Mouse (Mus musculus): ENCODE measurements around the gene Ptrhd1. TPM values are rescaled to one million over a fixed set of nuclear protein-coding genes. Genes with fewer than 3 reads are reported as not detected.

Gene Ptrhd1
- 4.6 and 5.8 TPM in 2 replicates for total RNA-seq (2012; rRNA removed)

DNA sequence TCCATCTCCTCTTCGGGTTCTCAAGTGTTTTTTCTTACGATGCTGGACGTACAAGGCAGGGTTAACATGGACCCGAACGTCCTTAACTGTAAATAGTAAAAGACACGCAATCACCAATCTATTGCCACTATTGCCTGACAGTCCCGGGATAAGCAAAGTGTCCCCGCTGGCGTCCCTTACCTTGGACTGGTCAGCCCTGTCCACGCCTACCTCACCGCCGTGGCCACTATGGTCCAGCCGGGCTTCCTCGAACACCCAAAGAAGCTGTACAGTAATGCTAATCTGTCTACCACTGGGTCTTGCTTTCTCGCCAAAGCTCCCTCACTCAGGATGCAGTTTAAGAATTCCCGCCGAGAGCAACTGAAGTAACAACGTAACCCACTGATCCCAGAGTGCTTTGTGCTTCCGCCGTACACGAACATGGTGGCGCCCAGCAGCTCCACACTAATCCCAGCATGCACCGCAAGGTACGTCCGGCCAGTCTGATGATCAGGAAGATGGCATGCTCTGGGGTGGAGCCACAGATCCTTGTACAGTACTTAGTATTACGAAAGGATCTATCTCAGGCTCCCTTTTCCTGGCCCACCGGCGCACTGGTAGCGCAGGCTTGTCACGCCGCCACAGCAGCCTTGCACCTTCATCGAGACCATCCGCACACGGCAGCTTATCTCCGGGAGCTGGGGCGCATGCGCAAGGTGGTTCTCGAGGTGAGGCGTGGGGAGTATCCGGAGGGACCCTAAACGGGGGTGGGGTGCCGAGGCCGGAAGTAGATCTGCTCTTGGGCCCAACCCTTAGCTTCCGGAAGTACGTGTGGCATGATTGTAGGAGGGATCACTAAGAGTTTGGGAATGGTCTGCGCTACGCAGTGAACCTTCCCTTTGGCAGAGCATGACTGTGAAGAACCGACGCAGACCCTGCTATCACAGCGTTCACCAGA lies at the start of gene Ptrhd1, which contains the start of gene Cenpo:
Gene Ptrhd1 (plus strand): TSS at position 456 of the 937 bp plus-strand sequence.
Gene Cenpo (minus strand): TSS at position 723 of the 937 bp plus-strand sequence.
- Histone ChIP-seq H3K36me3 (ENCODE audit: control insufficient read depth, insufficient read depth, low read length, poor library complexity, severe bottlenecking) (peaks cover 7% of the 10 kb centered on the region; the same call in 1 of the 2 replicates), H3K4me3 (ENCODE audit: insufficient read depth in 1 of 2, low read depth in 1 of 2, low read length in 2 of 2, poor library complexity in 1 of 2, severe bottlenecking in 1 of 2) (peak within 1 kb of the TSS; percentile 78 to 89), H3K27ac (ENCODE audit: insufficient read depth, low read depth, low read length, poor library complexity, severe bottlenecking) (peak within 1 kb of the TSS; percentile 98), H3K9me3 (ENCODE audit: control insufficient read depth, insufficient read depth, low read depth, low read length) (no peaks in the 10 kb centered on the region), H3K9ac (ENCODE audit: insufficient read depth, low read depth, low read length, poor library complexity, severe bottlenecking) (peak within 1 kb of the TSS; percentile 97), H3K4me1 (ENCODE audit: control insufficient read depth in 2 of 2, insufficient read depth in 2 of 2, low read length in 2 of 2, poor library complexity in 1 of 2) (peaks cover 3 to 4% of the 10 kb centered on the region in 2 experiments; a peak in 2 of 4 replicates)
- TF ChIP-seq HCFC1 (IDR thresholded peaks at IDR 0.05; ENCODE audit: borderline replicate concordance, insufficient read depth, low read length) (peak; percentile 94), ZNF384 (IDR thresholded peaks at IDR 0.05; ENCODE audit: low read depth, low read length) (no peak), CHD2 (IDR thresholded peaks at IDR 0.05; ENCODE audit: low read depth, low read length) (no peak), ZC3H11A (IDR thresholded peaks at IDR 0.05; ENCODE audit: borderline replicate concordance, low read depth, low read length) (no peak)
- peak; percentile 97 for DNase-seq (ENCODE audit: low read depth, low spot score)
- in situ Hi-C loops (cut with MboI; ENCODE audit: low sequenced_read_pairs in 2 of 2, unreplicated experiment in 2 of 2) = no loop called here

DNA sequence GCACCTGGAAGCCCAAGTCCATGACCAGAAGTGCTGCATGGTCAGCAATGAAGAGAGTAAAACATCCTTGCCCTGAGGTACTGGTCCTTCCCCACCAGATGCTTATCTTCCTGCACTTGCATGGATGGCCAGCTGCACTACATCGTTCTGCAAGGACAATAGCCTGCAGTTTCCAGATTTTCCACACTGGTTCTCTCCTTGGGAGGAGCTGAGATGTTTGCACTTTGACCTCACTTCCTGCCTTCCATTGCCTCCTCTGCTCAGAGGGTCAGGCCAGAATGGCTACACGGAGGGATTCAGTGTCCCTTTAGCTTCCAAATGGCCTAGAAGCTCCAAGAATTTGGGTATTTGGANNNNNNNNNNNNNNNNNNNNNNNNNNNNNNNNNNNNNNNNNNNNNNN lies 49.2 kb upstream of the Ptrhd1 start:
- H3K9me3 ChIP-seq (ENCODE audit: control insufficient read depth, insufficient read depth, low read depth, low read length) = no peaks in the 10 kb centered on the region
- H3K4me1 ChIP-seq (ENCODE audit: control insufficient read depth in 2 of 2, insufficient read depth in 2 of 2, low read length in 2 of 2, poor library complexity in 1 of 2) = peaks cover 3 to 18% of the 10 kb centered on the region in 2 experiments; a peak in 3 of 4 replicates
- no peak overlapping the region for H3K9ac ChIP-seq (ENCODE audit: insufficient read depth, low read depth, low read length, poor library complexity, severe bottlenecking)
- H3K36me3 ChIP-seq (ENCODE audit: control insufficient read depth, insufficient read depth, low read length, poor library complexity, severe bottlenecking) = no peaks in the 10 kb centered on the region
- no peak for DNase-seq (ENCODE audit: low read depth, low spot score)
- no peak for TF ChIP-seq CHD2 (IDR thresholded peaks at IDR 0.05; ENCODE audit: low read depth, low read length)
- TF ChIP-seq MAFK (IDR thresholded peaks at IDR 0.05; ENCODE audit: insufficient read depth, low read depth, low read length) = no peak
- TF ChIP-seq ZC3H11A (IDR thresholded peaks at IDR 0.05; ENCODE audit: borderline replicate concordance, low read depth, low read length) = no peak
- no peak for TF ChIP-seq HCFC1 (IDR thresholded peaks at IDR 0.05; ENCODE audit: borderline replicate concordance, insufficient read depth, low read length)
- no peak for TF ChIP-seq ZNF384 (IDR thresholded peaks at IDR 0.05; ENCODE audit: low read depth, low read length)
- H3K27ac ChIP-seq (ENCODE audit: insufficient read depth, low read depth, low read length, poor library complexity, severe bottlenecking) = no peak overlapping the region
- in situ Hi-C loops (cut with MboI; ENCODE audit: low sequenced_read_pairs in 2 of 2, unreplicated experiment in 2 of 2) = no loop called here
- H3K4me3 ChIP-seq (ENCODE audit: insufficient read depth in 1 of 2, low read depth in 1 of 2, low read length in 2 of 2, poor library complexity in 1 of 2, severe bottlenecking in 1 of 2) = no peak overlapping the region

DNA sequence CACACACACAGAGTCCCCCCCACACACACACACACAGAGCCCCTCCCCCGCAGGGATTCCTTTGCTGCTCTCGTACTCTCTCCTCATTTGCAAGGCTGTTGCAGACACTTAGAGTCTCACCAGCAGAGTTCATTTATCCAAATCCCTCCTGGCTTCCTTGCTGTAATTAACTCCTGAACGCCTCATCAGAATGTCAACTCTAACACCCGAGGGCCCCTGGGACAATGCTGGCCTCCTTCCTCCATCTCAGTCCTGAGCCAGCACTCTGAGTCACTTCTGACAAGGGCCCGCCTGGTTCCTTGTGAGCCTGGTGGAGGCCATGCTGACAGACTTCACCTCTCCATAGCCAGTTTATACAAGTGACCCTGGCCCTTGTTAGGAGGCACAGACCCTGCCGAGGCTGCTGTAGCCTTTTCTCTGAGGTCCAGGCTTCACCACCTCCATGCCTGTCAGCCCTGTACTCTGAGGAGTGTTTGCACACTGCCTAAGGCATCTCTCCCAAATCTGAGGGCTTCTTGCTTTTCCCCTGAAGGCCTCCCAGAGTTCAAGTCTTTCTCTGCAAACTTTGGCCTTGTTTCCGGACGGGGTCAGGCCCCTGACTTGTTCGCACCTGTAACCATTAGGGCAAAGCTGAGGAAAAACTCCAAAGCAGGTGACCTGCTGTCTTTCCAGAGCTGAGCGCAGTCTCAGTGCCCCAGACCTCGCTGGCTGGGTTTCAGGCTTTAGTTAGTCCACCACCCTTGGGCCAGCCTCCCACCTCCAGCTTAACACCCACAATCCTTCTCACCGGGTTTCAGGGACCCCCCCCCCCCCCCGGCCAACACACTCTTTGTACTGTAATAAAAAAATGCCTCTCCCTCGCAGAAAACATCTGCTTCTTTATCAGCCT lies 45.4 kb upstream of the Ptrhd1 start:
- H3K27ac ChIP-seq (ENCODE audit: insufficient read depth, low read depth, low read length, poor library complexity, severe bottlenecking) = peak overlapping the region; percentile 67
- H3K9me3 ChIP-seq (ENCODE audit: control insufficient read depth, insufficient read depth, low read depth, low read length) = no peaks in the 10 kb centered on the region
- H3K4me1 ChIP-seq (ENCODE audit: control insufficient read depth in 2 of 2, insufficient read depth in 2 of 2, low read length in 2 of 2, poor library complexity in 1 of 2) = peaks cover 3 to 12% of the 10 kb centered on the region in 2 experiments; a peak in 3 of 4 replicates
- peak overlapping the region in 1 of 2 experiments; percentile 31; a peak in 1 of 4 replicates for H3K4me3 ChIP-seq (ENCODE audit: insufficient read depth in 1 of 2, low read depth in 1 of 2, low read length in 2 of 2, poor library complexity in 1 of 2, severe bottlenecking in 1 of 2)
- peak overlapping the region; percentile 56; the same call in 1 of the 2 replicates for H3K9ac ChIP-seq (ENCODE audit: insufficient read depth, low read depth, low read length, poor library complexity, severe bottlenecking)
- DNase-seq (ENCODE audit: low read depth, low spot score) = peak; percentile 29
- in situ Hi-C loops (cut with MboI; ENCODE audit: low sequenced_read_pairs in 2 of 2, unreplicated experiment in 2 of 2) = no loop called here
- no peak for TF ChIP-seq ZNF384 (IDR thresholded peaks at IDR 0.05; ENCODE audit: low read depth, low read length)
- no peak for TF ChIP-seq ZC3H11A (IDR thresholded peaks at IDR 0.05; ENCODE audit: borderline replicate concordance, low read depth, low read length)
- TF ChIP-seq MAFK (IDR thresholded peaks at IDR 0.05; ENCODE audit: insufficient read depth, low read depth, low read length) = no peak
- TF ChIP-seq CHD2 (IDR thresholded peaks at IDR 0.05; ENCODE audit: low read depth, low read length) = no peak
- TF ChIP-seq HCFC1 (IDR thresholded peaks at IDR 0.05; ENCODE audit: borderline replicate concordance, insufficient read depth, low read length) = no peak
- no peaks in the 10 kb centered on the region for H3K36me3 ChIP-seq (ENCODE audit: control insufficient read depth, insufficient read depth, low read length, poor library complexity, severe bottlenecking)

DNA sequence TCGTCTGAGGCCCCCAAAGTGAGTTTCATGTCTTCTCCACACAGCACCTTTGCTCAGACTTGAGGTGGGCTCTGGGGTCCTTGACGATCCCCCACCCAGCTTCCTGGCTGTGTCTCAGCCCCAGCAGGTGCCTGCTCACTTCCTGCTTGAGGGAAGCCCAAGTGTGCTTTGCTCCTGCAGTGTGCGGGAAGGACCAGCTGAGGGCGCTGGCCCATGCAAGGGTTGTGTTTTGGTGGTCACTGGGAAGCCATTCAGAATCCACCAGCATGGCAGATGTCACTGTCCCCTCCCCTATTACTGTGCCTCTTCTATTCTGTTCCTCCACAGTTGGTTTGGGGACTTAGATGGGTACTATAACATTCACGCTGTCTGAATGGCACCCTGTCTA lies 44.8 kb upstream of the Ptrhd1 start:
- no peaks in the 10 kb centered on the region for H3K36me3 ChIP-seq (ENCODE audit: control insufficient read depth, insufficient read depth, low read length, poor library complexity, severe bottlenecking)
- H3K4me1 ChIP-seq (ENCODE audit: control insufficient read depth in 2 of 2, insufficient read depth in 2 of 2, low read length in 2 of 2, poor library complexity in 1 of 2) = peaks cover 3 to 12% of the 10 kb centered on the region in 2 experiments; a peak in 3 of 4 replicates
- no peak overlapping the region for H3K9ac ChIP-seq (ENCODE audit: insufficient read depth, low read depth, low read length, poor library complexity, severe bottlenecking)
- H3K4me3 ChIP-seq (ENCODE audit: insufficient read depth in 1 of 2, low read depth in 1 of 2, low read length in 2 of 2, poor library complexity in 1 of 2, severe bottlenecking in 1 of 2) = no peak overlapping the region; a peak in 1 of 4 replicates
- H3K9me3 ChIP-seq (ENCODE audit: control insufficient read depth, insufficient read depth, low read depth, low read length) = no peaks in the 10 kb centered on the region
- TF ChIP-seq CHD2 (IDR thresholded peaks at IDR 0.05; ENCODE audit: low read depth, low read length) (no peak), ZC3H11A (IDR thresholded peaks at IDR 0.05; ENCODE audit: borderline replicate concordance, low read depth, low read length) (0 out of 2 replicates have a peak, but pooled peaks have one; percentile 16)
- DNase-seq (ENCODE audit: low read depth, low spot score) = peak; percentile 59
- H3K27ac ChIP-seq (ENCODE audit: insufficient read depth, low read depth, low read length, poor library complexity, severe bottlenecking) = peak overlapping the region; percentile 67; the same call in 1 of the 2 replicates
- in situ Hi-C loops (cut with MboI; ENCODE audit: low sequenced_read_pairs in 2 of 2, unreplicated experiment in 2 of 2) = no loop called here
